Mouse (Mus musculus): ENCODE measurements around the gene Slc4a2. TPM values are rescaled to one million over a fixed set of nuclear protein-coding genes. Genes with fewer than 3 reads are reported as not detected.

Slc4a2 gene
- polyA plus RNA-seq, 1 experiment from 2014 or later: 8.3 TPM

DNA sequence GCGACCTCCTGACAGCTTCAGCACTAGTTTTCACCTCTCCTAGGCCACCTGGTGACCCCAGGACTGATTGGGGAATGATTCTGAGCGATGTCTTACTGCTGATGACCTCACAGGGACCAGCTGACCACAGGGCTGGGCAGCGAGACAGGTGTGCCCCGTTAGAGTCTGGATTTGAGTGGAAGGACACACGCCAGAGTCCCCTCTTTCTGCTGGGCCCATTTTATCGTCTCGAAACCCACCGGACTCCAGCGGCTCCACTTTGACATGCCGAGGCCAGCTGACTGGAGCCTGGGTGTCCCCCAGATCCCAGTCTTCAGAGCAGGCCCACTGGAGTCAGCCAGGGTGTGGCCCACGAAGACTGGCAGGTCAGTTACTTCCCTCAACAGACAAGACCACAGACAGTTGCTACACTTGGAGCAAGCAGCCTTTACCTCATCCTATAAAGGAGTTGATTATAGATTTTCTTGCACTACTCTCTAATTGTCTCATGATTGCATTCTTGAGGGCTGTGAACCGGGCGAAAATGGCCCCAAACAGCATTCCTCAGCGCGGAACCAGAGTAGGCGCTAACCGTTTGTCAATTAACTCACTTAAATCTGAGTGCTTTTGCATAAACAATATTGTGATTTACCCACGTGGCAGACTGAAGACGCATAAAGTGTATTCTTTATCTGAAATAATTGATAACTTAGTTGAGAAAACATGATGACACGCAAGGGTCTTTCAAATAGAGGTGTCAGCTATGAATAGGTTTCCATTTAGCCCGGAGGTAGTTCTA is 556 bp downstream of the Slc4a2 start:
- Histone ChIP-seq H3K4me2 (ENCODE audit: low read depth, low read length) (peak overlapping the region; percentile 96), H3K36me3 (replicated peaks; ENCODE audit: insufficient read depth, low read length) (peaks cover 9% of the 10 kb centered on the region; the same call in 1 of the 2 replicates), H3K4me3 (ENCODE audit: low read depth, low read length) (peak overlapping the region; percentile 65), H3K4me1 (ENCODE audit: insufficient read depth) (peaks cover 26% of the 10 kb centered on the region), H3K27ac (ENCODE audit: low read depth) (peak overlapping the region; percentile 97), H3K27me3 (ENCODE audit: insufficient read depth, low read length) (no peaks in the 10 kb centered on the region), H3K9ac (replicated peaks) (peak overlapping the region; percentile 80), H3K9me3 (ENCODE audit: low read length) (no peaks in the 10 kb centered on the region)
- DNase-seq (no peak), ATAC-seq (peak; percentile 59)
- WGBS (ENCODE audit: insufficient replicate concordance): 12% methylated on average over 21 of the region's 21 CpGs
- no peak for TF ChIP-seq CTCF (IDR thresholded peaks at IDR 0.05; ENCODE audit: low read depth)
- no peak for TF ChIP-seq EP300 (IDR thresholded peaks at IDR 0.05; ENCODE audit: low read depth)

DNA sequence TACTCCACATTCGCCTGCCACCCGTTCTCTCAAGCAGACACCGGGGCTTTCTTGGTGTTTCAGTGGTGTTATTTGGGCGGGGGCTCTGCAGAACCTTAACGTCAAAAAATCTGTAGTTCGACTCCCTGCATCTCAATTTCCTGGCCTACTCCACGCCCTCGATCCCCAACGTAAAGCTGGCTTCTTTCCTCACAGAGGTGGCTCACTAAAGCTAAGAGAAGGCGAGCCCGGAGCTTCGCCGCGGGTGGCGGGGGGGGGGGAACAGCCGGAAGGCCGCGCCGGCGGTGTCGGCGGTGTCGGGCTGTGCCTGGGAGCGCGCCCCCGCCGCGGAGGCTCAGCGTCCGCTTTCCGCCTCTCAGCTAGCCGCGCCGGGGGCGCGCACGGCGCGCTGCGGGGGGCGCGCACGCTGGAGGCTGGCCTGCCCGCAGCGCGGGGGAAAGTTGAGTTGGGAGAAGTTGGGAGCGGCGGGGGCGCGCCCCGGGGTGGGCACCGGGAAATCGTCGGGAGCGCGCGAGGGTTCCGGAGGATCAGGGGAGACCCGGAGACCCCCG is 1.3 kb downstream of the Slc4a2 start:
- Histone ChIP-seq H3K9ac (replicated peaks) (peak overlapping the region; percentile 80), H3K36me3 (replicated peaks; ENCODE audit: insufficient read depth, low read length) (peaks cover 15% of the 10 kb centered on the region), H3K4me2 (ENCODE audit: low read depth, low read length) (peak overlapping the region; percentile 96), H3K4me1 (ENCODE audit: insufficient read depth) (peaks cover 26% of the 10 kb centered on the region), H3K4me3 (ENCODE audit: low read depth, low read length) (peak overlapping the region; percentile 65), H3K27me3 (ENCODE audit: insufficient read depth, low read length) (no peaks in the 10 kb centered on the region), H3K27ac (ENCODE audit: low read depth) (peak overlapping the region; percentile 97), H3K9me3 (ENCODE audit: low read length) (no peaks in the 10 kb centered on the region)
- ATAC-seq: peak; percentile 56
- WGBS (ENCODE audit: insufficient replicate concordance): under 1% methylated on average over 54 of the region's 60 CpGs
- peak; percentile 90 for DNase-seq
- TF ChIP-seq EP300 (IDR thresholded peaks at IDR 0.05; ENCODE audit: low read depth): no peak
- TF ChIP-seq CTCF (IDR thresholded peaks at IDR 0.05; ENCODE audit: low read depth): no peak

DNA sequence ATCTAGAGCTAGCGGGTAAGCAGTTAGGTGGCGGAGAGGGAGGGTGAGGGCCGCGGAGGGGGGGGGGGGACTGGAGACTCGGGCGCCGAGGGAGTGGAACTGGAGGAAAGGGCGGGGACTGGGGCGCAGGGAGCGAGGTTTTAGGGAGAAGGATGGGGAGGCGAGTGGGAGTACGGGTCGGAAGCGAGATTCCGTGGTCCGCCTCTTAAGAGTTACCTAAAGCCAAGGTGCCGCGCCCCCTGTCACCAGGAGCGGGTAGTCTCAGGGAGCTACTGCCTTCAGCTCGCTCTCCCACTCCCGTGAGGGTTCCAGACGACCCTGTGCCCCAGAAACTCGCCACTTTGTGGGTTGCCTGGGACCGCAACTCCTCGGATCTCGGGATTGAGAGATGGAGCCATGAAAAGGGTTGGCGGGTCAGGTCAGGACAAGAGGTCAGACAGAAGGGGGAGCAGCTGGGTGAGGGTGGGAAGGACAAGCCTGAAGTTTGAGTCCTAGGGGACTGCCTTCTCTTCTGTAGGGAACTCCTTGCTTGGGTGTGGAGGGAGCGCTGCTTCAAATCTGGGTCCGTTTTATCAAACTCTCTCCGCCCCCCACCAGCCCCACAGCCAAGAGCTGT is 1.9 kb downstream of the Slc4a2 start:
- Histone ChIP-seq H3K4me3 (ENCODE audit: low read depth, low read length) (peak overlapping the region; percentile 65), H3K27me3 (ENCODE audit: insufficient read depth, low read length) (no peaks in the 10 kb centered on the region), H3K27ac (ENCODE audit: low read depth) (peak overlapping the region; percentile 97), H3K4me2 (ENCODE audit: low read depth, low read length) (peak overlapping the region; percentile 96), H3K9ac (replicated peaks) (peak overlapping the region; percentile 80), H3K4me1 (ENCODE audit: insufficient read depth) (peaks cover 26% of the 10 kb centered on the region), H3K9me3 (ENCODE audit: low read length) (no peaks in the 10 kb centered on the region), H3K36me3 (replicated peaks; ENCODE audit: insufficient read depth, low read length) (peaks cover 14% of the 10 kb centered on the region)
- ATAC-seq: no peak
- TF ChIP-seq EP300 (IDR thresholded peaks at IDR 0.05; ENCODE audit: low read depth) (no peak), CTCF (IDR thresholded peaks at IDR 0.05; ENCODE audit: low read depth) (peak; percentile 42)
- DNase-seq: no peak
- 3% methylated on average over 27 of the region's 30 CpGs for WGBS (ENCODE audit: insufficient replicate concordance)

DNA sequence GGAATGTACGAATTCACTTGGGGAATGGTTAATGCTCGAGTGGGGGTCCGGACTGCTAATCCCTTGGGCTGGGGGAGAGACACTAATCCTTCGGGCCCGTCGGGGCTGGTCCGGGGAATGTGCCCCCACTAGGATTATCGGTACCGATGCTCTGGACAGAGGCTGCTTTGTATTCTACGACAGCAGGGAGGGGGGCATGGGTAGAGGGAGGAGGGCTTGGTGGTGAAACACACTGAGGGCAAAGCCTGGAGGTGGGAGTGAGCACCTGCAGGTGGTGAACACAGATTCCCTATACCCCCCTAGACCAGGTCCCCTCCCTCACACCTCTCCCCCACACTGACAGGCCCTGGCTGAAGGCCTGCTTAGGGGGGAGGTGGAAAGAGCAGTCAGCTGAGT is 2.4 kb downstream of the Slc4a2 start:
- H3K4me1 ChIP-seq (ENCODE audit: insufficient read depth): peaks cover 26% of the 10 kb centered on the region
- WGBS (ENCODE audit: insufficient replicate concordance): 11% methylated on average over 10 of the region's 10 CpGs
- H3K4me3 ChIP-seq (ENCODE audit: low read depth, low read length): peak overlapping the region; percentile 65
- peaks cover 13% of the 10 kb centered on the region for H3K36me3 ChIP-seq (replicated peaks; ENCODE audit: insufficient read depth, low read length)
- H3K9ac ChIP-seq (replicated peaks): peak overlapping the region; percentile 80
- DNase-seq (no peak), ATAC-seq (no peak)
- H3K27ac ChIP-seq (ENCODE audit: low read depth): no peak overlapping the region
- H3K9me3 ChIP-seq (ENCODE audit: low read length): no peaks in the 10 kb centered on the region
- H3K4me2 ChIP-seq (ENCODE audit: low read depth, low read length): peak overlapping the region; percentile 96
- no peaks in the 10 kb centered on the region for H3K27me3 ChIP-seq (ENCODE audit: insufficient read depth, low read length)
- no peak for TF ChIP-seq CTCF (IDR thresholded peaks at IDR 0.05; ENCODE audit: low read depth)
- no peak for TF ChIP-seq EP300 (IDR thresholded peaks at IDR 0.05; ENCODE audit: low read depth)

DNA sequence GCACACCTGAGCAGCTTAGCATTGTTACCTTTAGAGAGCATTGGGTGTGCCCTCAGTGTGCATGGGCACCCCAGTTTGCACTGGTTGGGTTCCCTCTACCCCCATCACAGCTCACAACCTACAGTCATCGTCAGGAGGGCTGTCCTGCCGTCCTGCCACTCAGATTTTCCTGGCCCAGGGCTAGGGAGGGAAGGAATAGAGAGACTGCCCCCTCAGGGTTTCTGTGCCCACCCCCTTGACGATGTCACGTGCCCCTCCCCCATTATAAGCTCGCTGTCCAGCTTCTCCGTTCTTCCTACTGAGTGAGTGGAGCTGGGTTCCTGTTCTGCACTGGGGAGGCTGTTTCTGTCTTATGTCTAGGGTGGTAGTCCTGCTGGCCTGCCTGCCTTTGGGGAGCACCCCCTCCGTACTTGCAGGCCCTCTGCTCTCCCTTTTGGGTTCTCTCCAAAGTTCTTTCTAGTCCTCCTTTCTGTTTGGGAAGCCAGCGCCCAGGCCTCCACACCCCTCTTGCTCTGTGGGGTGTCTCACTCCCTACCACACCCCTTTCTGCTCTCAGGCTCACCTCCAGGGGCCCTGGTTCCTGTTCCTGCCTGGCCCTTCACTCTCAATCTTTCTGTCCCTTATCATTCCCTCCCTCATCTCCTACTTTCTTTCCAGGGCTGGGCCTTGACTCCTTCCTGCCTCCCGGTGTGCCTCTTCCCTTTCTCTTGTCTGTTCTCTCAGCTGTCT is 3.1 kb downstream of the Slc4a2 start:
- H3K36me3 ChIP-seq (replicated peaks; ENCODE audit: insufficient read depth, low read length): peaks cover 19% of the 10 kb centered on the region
- 0 out of 2 replicates have a peak overlapping the region, but pooled peaks have one; percentile 65 for H3K4me3 ChIP-seq (ENCODE audit: low read depth, low read length)
- DNase-seq (no peak), ATAC-seq (no peak)
- TF ChIP-seq EP300 (IDR thresholded peaks at IDR 0.05; ENCODE audit: low read depth) (no peak), CTCF (IDR thresholded peaks at IDR 0.05; ENCODE audit: low read depth) (no peak)
- 19% methylated on average over 9 of the region's 9 CpGs for WGBS (ENCODE audit: insufficient replicate concordance)
- H3K27me3 ChIP-seq (ENCODE audit: insufficient read depth, low read length): no peaks in the 10 kb centered on the region
- no peaks in the 10 kb centered on the region for H3K9me3 ChIP-seq (ENCODE audit: low read length)
- H3K9ac ChIP-seq (replicated peaks): no peak overlapping the region
- peaks cover 26% of the 10 kb centered on the region for H3K4me1 ChIP-seq (ENCODE audit: insufficient read depth)
- no peak overlapping the region for H3K27ac ChIP-seq (ENCODE audit: low read depth)
- H3K4me2 ChIP-seq (ENCODE audit: low read depth, low read length): peak overlapping the region; percentile 96; the same call in 1 of the 2 replicates

DNA sequence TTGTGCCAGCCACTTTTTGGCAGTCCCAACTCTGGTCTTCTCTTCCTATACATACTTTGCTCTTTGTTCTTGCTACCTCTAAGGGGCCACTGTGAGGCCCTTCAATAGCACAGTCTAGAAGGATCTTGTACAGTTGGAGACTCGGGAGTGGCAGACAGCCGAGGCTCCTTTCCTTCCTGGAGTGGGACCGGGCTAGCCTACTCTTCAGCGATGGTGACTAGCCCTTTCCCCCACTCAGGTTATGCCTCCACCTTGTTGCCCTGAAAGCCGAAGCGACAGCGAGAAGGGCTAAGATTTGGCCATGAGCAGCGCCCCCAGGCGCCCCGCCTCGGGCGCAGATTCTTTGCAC is 3.6 kb downstream of the Slc4a2 start:
- H3K9me3 ChIP-seq (ENCODE audit: low read length): no peaks in the 10 kb centered on the region
- H3K4me2 ChIP-seq (ENCODE audit: low read depth, low read length): peak overlapping the region; percentile 4; the same call in 1 of the 2 replicates
- DNase-seq (no peak), ATAC-seq (no peak)
- TF ChIP-seq CTCF (IDR thresholded peaks at IDR 0.05; ENCODE audit: low read depth) (no peak), EP300 (IDR thresholded peaks at IDR 0.05; ENCODE audit: low read depth) (no peak)
- WGBS (ENCODE audit: insufficient replicate concordance): 43% methylated on average over 12 of the region's 12 CpGs
- peaks cover 26% of the 10 kb centered on the region for H3K4me1 ChIP-seq (ENCODE audit: insufficient read depth)
- H3K36me3 ChIP-seq (replicated peaks; ENCODE audit: insufficient read depth, low read length): peaks cover 25% of the 10 kb centered on the region
- no peaks in the 10 kb centered on the region for H3K27me3 ChIP-seq (ENCODE audit: insufficient read depth, low read length)
- no peak overlapping the region for H3K4me3 ChIP-seq (ENCODE audit: low read depth, low read length)
- no peak overlapping the region for H3K27ac ChIP-seq (ENCODE audit: low read depth)
- H3K9ac ChIP-seq (replicated peaks): no peak overlapping the region

Data from liver, postnatal 0 days (tissue).